ENCODE assay signal across 30 mouse cellular contexts in the genomic region with DNA sequence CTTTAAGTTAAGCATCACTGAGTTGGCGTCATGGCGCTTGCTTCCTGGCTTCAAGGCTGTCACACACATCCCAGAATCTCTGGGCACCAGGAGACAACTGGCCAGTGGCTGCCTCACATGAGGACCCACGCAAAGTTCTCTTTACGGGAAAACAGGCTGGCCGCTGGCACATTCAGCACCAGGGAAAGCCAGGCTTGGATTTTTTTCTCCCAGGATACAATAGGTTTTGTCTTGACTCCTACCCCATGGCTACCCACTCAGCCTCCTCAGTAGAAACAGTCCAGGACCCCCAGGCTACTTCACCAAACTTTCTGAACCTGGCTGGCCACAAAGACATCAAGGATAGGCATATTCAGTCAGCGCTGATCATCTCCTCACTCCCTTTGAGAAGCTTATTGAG.
"Had no signal": no experiment of that assay in that cellular context is flagged by ENCODE, and none has a peak within 500 bp of the region (broad histone marks: within the 10 kb centered on the region; RNA-seq: fewer than 3 reads in every experiment).

No protein-coding gene starts in this region.

- H3K36me3 ChIP-seq: heart, embryonic 10.5 days; heart, embryonic 12.5 days; heart, embryonic 13.5 days; heart, embryonic 15.5 days; hindbrain, embryonic 10.5 days; hindbrain, embryonic 12.5 days; hindbrain, embryonic 13.5 days; hindbrain, embryonic 15.5 days; intestine, embryonic 15.5 days; kidney, embryonic 15.5 days had no signal

- H3K4me3 ChIP-seq: heart, embryonic 10.5 days; heart, embryonic 12.5 days; heart, embryonic 13.5 days; heart, embryonic 15.5 days; hindbrain, embryonic 10.5 days; hindbrain, embryonic 12.5 days; hindbrain, embryonic 13.5 days; hindbrain, embryonic 15.5 days; intestine, embryonic 15.5 days; kidney, embryonic 15.5 days; layer of hippocampus, adult 2 months had no signal

- H3K9ac ChIP-seq: heart, embryonic 12.5 days; heart, embryonic 13.5 days; heart, embryonic 15.5 days; hindbrain, embryonic 12.5 days; hindbrain, embryonic 13.5 days; hindbrain, embryonic 14.5 days; hindbrain, embryonic 15.5 days; intestine, embryonic 15.5 days; kidney, embryonic 15.5 days had no signal

- H3K4me1 ChIP-seq: hindbrain, embryonic 15.5 days had no signal

- H3K9me3 ChIP-seq: heart, embryonic 13.5 days; heart, embryonic 15.5 days; hindbrain, embryonic 12.5 days; hindbrain, embryonic 13.5 days; hindbrain, embryonic 15.5 days; intestine, embryonic 15.5 days; kidney, embryonic 15.5 days had no signal

- DNase-seq: heart, postnatal 10 days; heart, postnatal 14 days; heart, postnatal 36 days; heart, postnatal 4 days; kidney, adult 11 months; kidney, adult 18-20 months; kidney, adult 2 months; kidney, adult 8-10 months; kidney, adult 9 months; kidney, postnatal 10 days; kidney, postnatal 14 days; kidney, postnatal 25 days; kidney, postnatal 36 days; kidney, postnatal 4 days; layer of hippocampus, adult 9-11 months; layer of hippocampus, postnatal 36 days had no signal

- H3K27ac ChIP-seq: heart, embryonic 10.5 days; heart, embryonic 13.5 days; heart, embryonic 15.5 days; hindbrain, embryonic 12.5 days; hindbrain, embryonic 13.5 days; hindbrain, embryonic 14.5 days; hindbrain, embryonic 15.5 days; hindbrain, postnatal 0 days; intestine, embryonic 15.5 days; kidney, embryonic 15.5 days; kidney, postnatal 0 days; layer of hippocampus, adult 2 months had no signal
